Mouse (Mus musculus): ENCODE measurements at regions not wholly inside any gene's neighbourhood (a gene's known extent, or its start where the extent isn't known, plus 50 kb on each side); places are given as distances from the start of the nearest gene placed in this dataset.

DNA sequence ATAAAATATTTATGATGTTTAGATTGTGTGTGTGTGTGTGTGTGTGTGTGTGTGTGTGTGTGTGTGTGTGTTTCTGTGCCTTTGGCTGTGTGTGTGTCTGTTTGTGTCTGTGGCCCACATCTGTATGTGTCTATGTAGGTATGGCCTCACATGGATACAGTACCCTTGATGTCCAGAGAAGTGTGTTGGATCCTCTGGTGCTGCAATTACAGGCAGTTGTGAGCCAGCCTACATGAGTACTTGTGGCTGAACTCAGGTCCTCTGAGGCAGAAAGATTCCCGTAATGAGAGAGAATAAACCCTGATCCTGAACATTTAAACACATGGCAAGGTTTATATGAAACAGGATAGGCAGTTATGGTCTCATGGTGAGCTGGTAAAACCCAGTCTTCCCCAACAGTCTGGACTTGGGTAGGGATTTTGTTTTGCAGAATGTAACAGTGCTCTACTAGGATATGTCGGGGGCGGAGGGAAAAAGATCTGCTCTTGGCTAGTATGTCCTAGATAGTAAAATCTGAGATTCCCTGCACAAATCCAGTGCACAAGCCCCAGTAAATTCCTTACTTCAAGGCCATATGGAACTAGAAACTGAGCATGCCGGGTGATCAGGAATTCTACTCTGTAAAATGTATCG is 275.6 kb downstream of the Kctd12 start:
- TF ChIP-seq TCF3 (IDR thresholded peaks at IDR 0.05; ENCODE audit: insufficient read length, low read depth): no peak
- TF ChIP-seq SRF (IDR thresholded peaks at IDR 0.05; ENCODE audit: control insufficient read depth, insufficient read length, low read depth): no peak
- no peak overlapping the region for H3K4me2 ChIP-seq (ENCODE audit: low read depth)
- H3ac ChIP-seq (ENCODE audit: control insufficient read depth, insufficient read length): no peak overlapping the region
- H3K36me3 ChIP-seq (ENCODE audit: control insufficient read depth, insufficient read depth): no peaks in the 10 kb centered on the region
- H3K79me2 ChIP-seq (ENCODE audit: control insufficient read depth, insufficient read depth): no peaks in the 10 kb centered on the region
- H3K4me3 ChIP-seq: no peak overlapping the region
- no peaks in the 10 kb centered on the region for H3K27me3 ChIP-seq (ENCODE audit: control insufficient read depth, insufficient read depth, insufficient read length)

DNA sequence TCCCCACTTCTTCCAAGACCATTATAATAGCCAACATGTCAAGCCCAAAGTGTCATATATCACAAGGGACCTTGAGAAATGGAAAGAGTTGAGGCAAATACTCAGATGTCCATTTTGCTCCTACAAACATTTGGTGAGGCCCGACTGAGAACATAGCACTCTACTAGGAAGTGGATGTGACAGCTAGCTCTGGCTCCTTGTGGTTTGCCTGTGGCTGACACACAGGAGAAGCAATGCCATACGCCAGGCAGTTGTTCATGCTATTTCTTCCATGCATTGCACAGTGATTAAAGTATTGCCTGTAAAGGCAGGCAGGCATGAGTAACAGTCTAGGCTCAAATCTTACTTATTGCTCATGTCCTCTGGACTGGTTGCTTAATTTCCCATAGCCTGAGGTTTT is 281.3 kb downstream of the Kctd12 start:
- Histone ChIP-seq H3K79me2 (ENCODE audit: control insufficient read depth, insufficient read depth) (no peaks in the 10 kb centered on the region), H3K4me2 (ENCODE audit: low read depth) (no peak overlapping the region), H3K36me3 (ENCODE audit: control insufficient read depth, insufficient read depth) (no peaks in the 10 kb centered on the region), H3K4me3 (no peak overlapping the region), H3ac (ENCODE audit: control insufficient read depth, insufficient read length) (no peak overlapping the region), H3K27me3 (ENCODE audit: control insufficient read depth, insufficient read depth, insufficient read length) (no peaks in the 10 kb centered on the region)
- TF ChIP-seq SRF (IDR thresholded peaks at IDR 0.05; ENCODE audit: control insufficient read depth, insufficient read length, low read depth): no peak
- no peak for TF ChIP-seq USF1 (IDR thresholded peaks at IDR 0.05; ENCODE audit: low read depth)
- no peak for TF ChIP-seq TCF12 (IDR thresholded peaks at IDR 0.05; ENCODE audit: insufficient read depth, poor library complexity, severe bottlenecking)
- TF ChIP-seq MAX (IDR thresholded peaks at IDR 0.05; ENCODE audit: low read depth): no peak
- TF ChIP-seq MYOG (IDR thresholded peaks at IDR 0.05; ENCODE audit: control insufficient read depth in 1 of 3, insufficient read depth in 1 of 3, insufficient read length in 2 of 3, low read depth in 2 of 3): no peak

DNA sequence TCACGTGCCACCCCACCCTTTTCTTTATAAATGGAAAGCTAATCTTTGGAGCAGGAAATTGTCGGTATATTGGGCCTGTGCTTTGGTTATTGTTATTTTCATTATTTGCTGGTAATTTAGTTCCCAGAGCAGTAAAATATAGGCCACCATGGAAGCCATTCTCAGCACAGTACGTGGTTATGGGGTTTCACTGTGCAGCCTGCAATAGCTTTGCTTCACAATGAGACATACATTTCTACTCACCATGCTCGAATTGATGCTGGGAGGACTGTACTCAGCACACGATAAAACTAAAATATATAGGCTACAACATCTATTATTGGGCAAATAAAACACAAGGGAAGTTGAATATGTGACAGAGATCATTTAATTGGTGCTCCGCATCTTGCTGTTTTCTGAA is 282.0 kb downstream of the Kctd12 start:
- no peak for TF ChIP-seq E2F4 (IDR thresholded peaks at IDR 0.05; ENCODE audit: insufficient read depth)
- TF ChIP-seq REST (IDR thresholded peaks at IDR 0.05; ENCODE audit: insufficient read depth, insufficient read length): no peak
- TF ChIP-seq MYOD1 (IDR thresholded peaks at IDR 0.05; ENCODE audit: control insufficient read depth in 1 of 3, insufficient read length in 2 of 3, low read depth in 2 of 3): no peak
- TF ChIP-seq MYOG (IDR thresholded peaks at IDR 0.05; ENCODE audit: control insufficient read depth in 1 of 3, insufficient read depth in 1 of 3, insufficient read length in 2 of 3, low read depth in 2 of 3): no peak
- H3K4me2 ChIP-seq (ENCODE audit: low read depth): no peak overlapping the region
- H3ac ChIP-seq (ENCODE audit: control insufficient read depth, insufficient read length): no peak overlapping the region
- no peaks in the 10 kb centered on the region for H3K27me3 ChIP-seq (ENCODE audit: control insufficient read depth, insufficient read depth, insufficient read length)
- H3K36me3 ChIP-seq (ENCODE audit: control insufficient read depth, insufficient read depth): no peaks in the 10 kb centered on the region
- H3K4me3 ChIP-seq: no peak overlapping the region
- no peaks in the 10 kb centered on the region for H3K79me2 ChIP-seq (ENCODE audit: control insufficient read depth, insufficient read depth)

DNA sequence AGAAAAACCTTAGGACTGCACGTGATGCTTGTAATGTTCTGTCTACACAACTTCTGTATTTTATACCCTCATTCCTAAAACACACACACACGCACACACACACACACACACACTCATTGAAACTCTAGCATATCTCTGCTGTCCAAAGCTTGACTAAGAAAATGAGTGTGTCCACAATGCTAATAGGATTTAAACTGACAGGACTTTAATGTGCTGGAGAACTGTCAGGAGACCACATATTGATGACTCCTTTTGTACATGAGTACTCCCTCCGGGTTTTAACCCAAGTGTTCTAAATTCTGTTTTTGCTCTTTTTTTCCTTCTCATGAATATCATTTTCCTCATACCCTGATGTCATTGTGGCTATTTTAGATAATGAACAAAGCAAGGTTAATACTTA is 283.4 kb downstream of the Kctd12 start:
- H3K4me2 ChIP-seq (ENCODE audit: low read depth): no peak overlapping the region
- TF ChIP-seq TCF12 (IDR thresholded peaks at IDR 0.05; ENCODE audit: insufficient read depth, poor library complexity, severe bottlenecking) (no peak), TCF3 (IDR thresholded peaks at IDR 0.05; ENCODE audit: insufficient read length, low read depth) (no peak), POLR2AphosphoS2 (IDR thresholded peaks at IDR 0.05; ENCODE audit: insufficient read length, low read depth) (no peak), CEBPB (IDR thresholded peaks at IDR 0.05; ENCODE audit: insufficient read depth, poor library complexity, severe bottlenecking) (no peak), POLR2A (IDR thresholded peaks at IDR 0.05; ENCODE audit: insufficient read length, low read depth) (no peak), E2F4 (IDR thresholded peaks at IDR 0.05; ENCODE audit: insufficient read depth) (no peak), MYOG (IDR thresholded peaks at IDR 0.05; ENCODE audit: control insufficient read depth in 1 of 3, insufficient read depth in 1 of 3, insufficient read length in 2 of 3, low read depth in 2 of 3) (no peak)
- H3K27me3 ChIP-seq (ENCODE audit: control insufficient read depth, insufficient read depth, insufficient read length): no peaks in the 10 kb centered on the region
- no peak overlapping the region for H3ac ChIP-seq (ENCODE audit: control insufficient read depth, insufficient read length)
- H3K4me3 ChIP-seq: no peak overlapping the region
- no peaks in the 10 kb centered on the region for H3K79me2 ChIP-seq (ENCODE audit: control insufficient read depth, insufficient read depth)
- no peaks in the 10 kb centered on the region for H3K36me3 ChIP-seq (ENCODE audit: control insufficient read depth, insufficient read depth)

DNA sequence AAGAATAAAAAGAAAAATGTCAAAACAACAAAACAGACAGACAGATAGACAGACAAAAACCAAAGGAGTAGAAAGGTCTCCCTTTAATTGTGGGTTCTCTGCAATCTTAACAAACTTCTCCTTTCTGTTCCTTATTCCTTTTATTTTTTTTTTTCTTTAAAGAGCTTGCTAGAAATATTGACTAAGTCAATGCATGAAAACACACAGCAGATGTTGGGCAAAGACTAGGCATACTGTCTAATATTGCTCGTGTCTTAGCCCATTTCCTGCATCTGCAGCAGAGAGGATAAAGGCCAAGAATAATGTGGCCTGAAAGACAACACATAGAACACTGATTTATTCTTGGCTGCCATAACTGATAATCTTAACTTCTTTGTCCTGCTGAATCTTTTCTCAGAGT is 295.6 kb downstream of the Kctd12 start:
- H3K4me3 ChIP-seq: no peak overlapping the region
- H3K79me2 ChIP-seq (ENCODE audit: control insufficient read depth, insufficient read depth): no peaks in the 10 kb centered on the region
- H3K36me3 ChIP-seq (ENCODE audit: control insufficient read depth, insufficient read depth): no peaks in the 10 kb centered on the region
- H3K27me3 ChIP-seq (ENCODE audit: control insufficient read depth, insufficient read depth, insufficient read length): no peaks in the 10 kb centered on the region
- TF ChIP-seq POLR2AphosphoS2 (IDR thresholded peaks at IDR 0.05; ENCODE audit: insufficient read length, low read depth): no peak
- TF ChIP-seq E2F4 (IDR thresholded peaks at IDR 0.05; ENCODE audit: insufficient read depth): no peak
- no peak for TF ChIP-seq MYOG (IDR thresholded peaks at IDR 0.05; ENCODE audit: control insufficient read depth in 1 of 3, insufficient read depth in 1 of 3, insufficient read length in 2 of 3, low read depth in 2 of 3)
- no peak for TF ChIP-seq REST (IDR thresholded peaks at IDR 0.05; ENCODE audit: insufficient read depth, insufficient read length)
- TF ChIP-seq TCF3 (IDR thresholded peaks at IDR 0.05; ENCODE audit: insufficient read length, low read depth): no peak
- no peak overlapping the region for H3K4me2 ChIP-seq (ENCODE audit: low read depth)
- H3ac ChIP-seq (ENCODE audit: control insufficient read depth, insufficient read length): no peak overlapping the region

DNA sequence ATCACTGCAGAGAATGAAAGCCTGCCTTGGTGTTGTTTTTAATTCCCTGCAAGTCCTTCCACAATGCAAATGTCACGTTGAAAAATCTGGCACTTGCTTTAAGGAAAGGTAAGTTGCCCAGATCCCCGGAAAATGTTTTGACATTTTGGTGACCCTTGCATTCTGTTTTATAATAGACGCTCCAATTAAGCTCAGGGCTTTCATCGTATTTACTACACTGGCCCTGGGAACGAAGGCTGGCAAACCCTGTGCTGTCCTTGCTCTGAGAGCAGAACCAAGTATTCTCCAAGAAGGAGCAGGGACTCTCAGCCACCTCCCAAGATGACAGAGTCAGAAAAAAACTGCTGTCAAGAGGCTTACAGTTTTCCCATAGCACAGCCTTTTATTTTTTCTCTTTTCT is 305.9 kb downstream of the Kctd12 start:
- no peak for TF ChIP-seq REST (IDR thresholded peaks at IDR 0.05; ENCODE audit: insufficient read depth, insufficient read length)
- no peak for TF ChIP-seq MYOG (IDR thresholded peaks at IDR 0.05; ENCODE audit: control insufficient read depth in 1 of 3, insufficient read depth in 1 of 3, insufficient read length in 2 of 3, low read depth in 2 of 3)
- TF ChIP-seq POLR2A (IDR thresholded peaks at IDR 0.05; ENCODE audit: insufficient read length, low read depth): no peak
- no peak for TF ChIP-seq E2F4 (IDR thresholded peaks at IDR 0.05; ENCODE audit: insufficient read depth)
- Histone ChIP-seq H3ac (ENCODE audit: control insufficient read depth, insufficient read length) (no peak overlapping the region), H3K4me3 (no peak overlapping the region), H3K36me3 (ENCODE audit: control insufficient read depth, insufficient read depth) (no peaks in the 10 kb centered on the region), H3K27me3 (ENCODE audit: control insufficient read depth, insufficient read depth, insufficient read length) (no peaks in the 10 kb centered on the region), H3K79me2 (ENCODE audit: control insufficient read depth, insufficient read depth) (no peaks in the 10 kb centered on the region), H3K4me2 (ENCODE audit: low read depth) (no peak overlapping the region)

Measured in myocyte (in vitro differentiated cells).